Mouse (Mus musculus) embryonic fibroblast, embryonic 13.5 days (primary cell): Measurements from ENCODE around the gene Lrrc71.

ENCODE experiments used
- CTCF ChIP-seq: IDR thresholded peaks from 2 replicates; pipeline ENCODE4 v1.5.1; 2011; ENCODE audit warnings: mild to moderate bottlenecking, control low read depth, low read length, moderate library complexity, borderline replicate concordance; ENCODE audit not compliant: insufficient read depth
- POLR2A ChIP-seq: IDR thresholded peaks from 2 replicates; pipeline ENCODE4 v1.6.1; 2011; ENCODE audit warnings: low read depth, mild to moderate bottlenecking, control low read depth, low read length, moderate library complexity

- TF ChIP-seq CTCF (no peak), POLR2A (no peak)
Observed at GRCm38 (mm10) chr3:87789248-87789647, 40.8 kb upstream of the Lrrc71 start.
